Mouse (Mus musculus): ENCODE measurements around the gene Nfe2l3. TPM values are rescaled to one million over a fixed set of nuclear protein-coding genes. Genes with fewer than 3 reads are reported as not detected.

The Nfe2l3 gene
- total RNA-seq, 1 experiment, result 1.4 TPM

DNA sequence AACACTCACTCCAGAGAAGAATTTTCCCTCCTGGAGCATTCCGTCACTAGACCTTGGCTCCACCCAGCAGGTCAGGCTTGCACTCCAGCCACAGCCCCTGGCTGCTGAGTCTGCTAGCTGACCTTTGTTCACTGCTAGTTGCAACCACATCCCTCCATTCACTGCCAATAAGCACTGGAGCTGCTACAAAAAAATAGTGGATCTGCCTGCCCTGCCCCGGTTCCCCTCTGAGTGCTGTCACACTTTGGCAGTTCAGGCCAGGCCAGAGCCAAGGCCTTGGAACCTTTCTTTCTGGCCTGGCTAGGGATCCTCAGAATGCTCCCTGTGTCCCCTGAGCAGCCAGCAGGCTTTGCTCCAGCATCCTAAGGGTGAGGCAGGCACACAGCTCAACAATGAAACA, 57.3 kb downstream of the Nfe2l3 start:
- Histone ChIP-seq H3K9ac (ENCODE audit: insufficient read depth, low read depth, low read length, poor library complexity, severe bottlenecking) (no peak overlapping the region), H3K36me3 (ENCODE audit: control insufficient read depth, insufficient read depth, low read length, poor library complexity, severe bottlenecking) (no peaks in the 10 kb centered on the region), H3K4me3 (ENCODE audit: insufficient read depth in 1 of 2, low read depth in 1 of 2, low read length in 2 of 2, poor library complexity in 1 of 2, severe bottlenecking in 1 of 2) (no peak overlapping the region), H3K9me3 (ENCODE audit: control insufficient read depth, insufficient read depth, low read depth, low read length) (no peaks in the 10 kb centered on the region), H3K4me1 (ENCODE audit: control insufficient read depth in 2 of 2, insufficient read depth in 2 of 2, low read length in 2 of 2, poor library complexity in 1 of 2) (peaks cover 0 to 4% of the 10 kb centered on the region in 2 experiments; a peak in 1 of 4 replicates), H3K27ac (ENCODE audit: insufficient read depth, low read depth, low read length, poor library complexity, severe bottlenecking) (0 out of 2 replicates have a peak overlapping the region, but pooled peaks have one; percentile 65)
- TF ChIP-seq ZNF384 (IDR thresholded peaks at IDR 0.05; ENCODE audit: low read depth, low read length) (no peak), CHD2 (IDR thresholded peaks at IDR 0.05; ENCODE audit: low read depth, low read length) (no peak), HCFC1 (IDR thresholded peaks at IDR 0.05; ENCODE audit: borderline replicate concordance, insufficient read depth, low read length) (no peak), MAFK (IDR thresholded peaks at IDR 0.05; ENCODE audit: insufficient read depth, low read depth, low read length) (no peak), ZC3H11A (IDR thresholded peaks at IDR 0.05; ENCODE audit: borderline replicate concordance, low read depth, low read length) (no peak)
- in situ Hi-C loops (cut with MboI; ENCODE audit: low sequenced_read_pairs in 2 of 2, unreplicated experiment in 2 of 2), result no loop called here
- no peak for DNase-seq (ENCODE audit: low read depth, low spot score)

- Histone ChIP-seq H3K4me1 (ENCODE audit: control insufficient read depth in 2 of 2, insufficient read depth in 2 of 2, low read length in 2 of 2, poor library complexity in 1 of 2) (no peaks in the 10 kb centered on the region), H3K9ac (ENCODE audit: insufficient read depth, low read depth, low read length, poor library complexity, severe bottlenecking) (no peak overlapping the region), H3K4me3 (ENCODE audit: insufficient read depth in 1 of 2, low read depth in 1 of 2, low read length in 2 of 2, poor library complexity in 1 of 2, severe bottlenecking in 1 of 2) (no peak overlapping the region), H3K9me3 (ENCODE audit: control insufficient read depth, insufficient read depth, low read depth, low read length) (no peaks in the 10 kb centered on the region), H3K27ac (ENCODE audit: insufficient read depth, low read depth, low read length, poor library complexity, severe bottlenecking) (no peak overlapping the region), H3K36me3 (ENCODE audit: control insufficient read depth, insufficient read depth, low read length, poor library complexity, severe bottlenecking) (no peaks in the 10 kb centered on the region)
- DNase-seq (ENCODE audit: low read depth, low spot score), result no peak
- no peak for TF ChIP-seq CHD2 (IDR thresholded peaks at IDR 0.05; ENCODE audit: low read depth, low read length)
- TF ChIP-seq ZNF384 (IDR thresholded peaks at IDR 0.05; ENCODE audit: low read depth, low read length), result no peak
- TF ChIP-seq ZC3H11A (IDR thresholded peaks at IDR 0.05; ENCODE audit: borderline replicate concordance, low read depth, low read length), result no peak
- TF ChIP-seq MAFK (IDR thresholded peaks at IDR 0.05; ENCODE audit: insufficient read depth, low read depth, low read length), result no peak
- no peak for TF ChIP-seq HCFC1 (IDR thresholded peaks at IDR 0.05; ENCODE audit: borderline replicate concordance, insufficient read depth, low read length)
- in situ Hi-C loops (cut with MboI; ENCODE audit: low sequenced_read_pairs in 2 of 2, unreplicated experiment in 2 of 2), result no loop called here
Observed at GRCm38 (mm10) chr6:51497321-51498111, 65.0 kb downstream of the Nfe2l3 start.

DNA sequence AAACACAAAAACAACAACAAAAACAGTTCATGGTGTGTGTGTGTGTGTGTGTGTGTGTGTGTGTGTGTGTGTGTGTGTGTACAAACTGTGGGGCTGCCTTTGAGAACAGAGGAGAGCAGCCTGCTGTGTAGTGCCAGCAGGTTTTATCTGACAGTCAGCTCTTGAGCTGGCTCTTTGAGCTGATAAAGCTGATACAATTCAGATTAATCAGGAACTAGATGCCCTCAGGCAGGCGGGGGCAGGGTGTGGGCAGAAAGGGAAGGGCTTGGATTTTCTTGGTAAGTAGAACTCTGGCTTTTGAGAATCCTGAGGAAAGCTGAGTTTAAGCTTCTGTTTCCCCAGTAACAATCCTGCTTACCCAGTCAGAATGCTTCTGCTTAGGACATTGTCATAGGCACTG, 73.2 kb downstream of the Nfe2l3 start:
- DNase-seq (ENCODE audit: low read depth, low spot score), result no peak
- no peak for TF ChIP-seq ZC3H11A (IDR thresholded peaks at IDR 0.05; ENCODE audit: borderline replicate concordance, low read depth, low read length)
- no peak for TF ChIP-seq ZNF384 (IDR thresholded peaks at IDR 0.05; ENCODE audit: low read depth, low read length)
- TF ChIP-seq MAFK (IDR thresholded peaks at IDR 0.05; ENCODE audit: insufficient read depth, low read depth, low read length), result no peak
- TF ChIP-seq CHD2 (IDR thresholded peaks at IDR 0.05; ENCODE audit: low read depth, low read length), result no peak
- no peak for TF ChIP-seq HCFC1 (IDR thresholded peaks at IDR 0.05; ENCODE audit: borderline replicate concordance, insufficient read depth, low read length)
- H3K36me3 ChIP-seq (ENCODE audit: control insufficient read depth, insufficient read depth, low read length, poor library complexity, severe bottlenecking), result no peaks in the 10 kb centered on the region
- H3K9ac ChIP-seq (ENCODE audit: insufficient read depth, low read depth, low read length, poor library complexity, severe bottlenecking), result peak overlapping the region; percentile 26; the same call in 1 of the 2 replicates
- peaks cover 0 to 14% of the 10 kb centered on the region in 2 experiments; a peak in 3 of 4 replicates for H3K4me1 ChIP-seq (ENCODE audit: control insufficient read depth in 2 of 2, insufficient read depth in 2 of 2, low read length in 2 of 2, poor library complexity in 1 of 2)
- in situ Hi-C loops (cut with MboI; ENCODE audit: low sequenced_read_pairs in 2 of 2, unreplicated experiment in 2 of 2), result no loop called here
- 0 out of 2 replicates have a peak overlapping the region, but pooled peaks have one; percentile 19 for H3K27ac ChIP-seq (ENCODE audit: insufficient read depth, low read depth, low read length, poor library complexity, severe bottlenecking)
- H3K4me3 ChIP-seq (ENCODE audit: insufficient read depth in 1 of 2, low read depth in 1 of 2, low read length in 2 of 2, poor library complexity in 1 of 2, severe bottlenecking in 1 of 2), result no peak overlapping the region
- no peaks in the 10 kb centered on the region for H3K9me3 ChIP-seq (ENCODE audit: control insufficient read depth, insufficient read depth, low read depth, low read length)

DNA sequence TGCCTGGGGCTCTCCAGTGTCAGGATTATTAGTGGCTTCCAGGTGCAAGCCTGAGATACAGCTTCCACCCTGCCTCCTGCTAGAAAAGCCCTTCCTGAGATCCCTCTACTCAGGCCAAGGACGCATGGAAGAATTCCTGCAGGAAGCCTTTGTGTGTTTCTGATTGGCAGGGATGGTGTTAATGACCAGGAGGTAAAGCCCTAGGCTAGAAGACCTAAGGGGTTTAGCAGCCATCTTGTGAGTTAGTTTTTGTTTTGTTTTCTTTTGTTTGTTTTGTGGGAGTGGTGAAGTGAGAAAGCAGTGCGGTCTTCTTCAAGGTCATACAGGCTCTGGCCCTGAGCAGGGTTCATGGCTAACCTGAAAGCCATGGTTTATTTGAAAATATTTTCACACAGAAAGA, 75.1 kb downstream of the Nfe2l3 start:
- H3K4me1 ChIP-seq (ENCODE audit: control insufficient read depth in 2 of 2, insufficient read depth in 2 of 2, low read length in 2 of 2, poor library complexity in 1 of 2), result peaks cover 0 to 16% of the 10 kb centered on the region in 2 experiments; a peak in 3 of 4 replicates
- H3K9ac ChIP-seq (ENCODE audit: insufficient read depth, low read depth, low read length, poor library complexity, severe bottlenecking), result no peak overlapping the region
- H3K27ac ChIP-seq (ENCODE audit: insufficient read depth, low read depth, low read length, poor library complexity, severe bottlenecking), result no peak overlapping the region
- H3K36me3 ChIP-seq (ENCODE audit: control insufficient read depth, insufficient read depth, low read length, poor library complexity, severe bottlenecking), result no peaks in the 10 kb centered on the region
- H3K9me3 ChIP-seq (ENCODE audit: control insufficient read depth, insufficient read depth, low read depth, low read length), result no peaks in the 10 kb centered on the region
- H3K4me3 ChIP-seq (ENCODE audit: insufficient read depth in 1 of 2, low read depth in 1 of 2, low read length in 2 of 2, poor library complexity in 1 of 2, severe bottlenecking in 1 of 2), result no peak overlapping the region
- in situ Hi-C loops (cut with MboI; ENCODE audit: low sequenced_read_pairs in 2 of 2, unreplicated experiment in 2 of 2), result no loop called here
- TF ChIP-seq CHD2 (IDR thresholded peaks at IDR 0.05; ENCODE audit: low read depth, low read length) (no peak), ZC3H11A (IDR thresholded peaks at IDR 0.05; ENCODE audit: borderline replicate concordance, low read depth, low read length) (no peak), HCFC1 (IDR thresholded peaks at IDR 0.05; ENCODE audit: borderline replicate concordance, insufficient read depth, low read length) (no peak), MAFK (IDR thresholded peaks at IDR 0.05; ENCODE audit: insufficient read depth, low read depth, low read length) (no peak), ZNF384 (IDR thresholded peaks at IDR 0.05; ENCODE audit: low read depth, low read length) (no peak)
- peak; percentile 49 for DNase-seq (ENCODE audit: low read depth, low spot score)

Other genes with a start within 250 kb of the Nfe2l3 start
- 435 and 609 TPM in 2 replicates for gene Hnrnpa2b1, start 37.2 kb downstream of the Nfe2l3 start, total RNA-seq (2012; rRNA removed)
- 104 and 177 TPM in 2 replicates for gene Cbx3, start 37.7 kb downstream of the Nfe2l3 start, total RNA-seq (2012; rRNA removed)
- 20.9 and 21.2 TPM in 2 replicates for gene Snx10, start 91.2 kb downstream of the Nfe2l3 start, total RNA-seq (2012; rRNA removed)

Data from ES-E14 (cell line).